Mouse (Mus musculus) CH12F3 (cell line): ENCODE measurements around the gene Esp38.
"Not testable (repeated sequence)": the region's sequence is repeated elsewhere in the genome, so short reads cannot be mapped to it uniquely, and the experiment has no call there.

Experiments
- in situ Hi-C: fragments of 300-500 bp; cut with MboI; formaldehyde crosslinking; loops from 2 replicates; pipeline ENCODE4 v1.14.3; 2020; ENCODE audit warnings: low sequenced_read_pairs

Gene Esp38

DNA sequence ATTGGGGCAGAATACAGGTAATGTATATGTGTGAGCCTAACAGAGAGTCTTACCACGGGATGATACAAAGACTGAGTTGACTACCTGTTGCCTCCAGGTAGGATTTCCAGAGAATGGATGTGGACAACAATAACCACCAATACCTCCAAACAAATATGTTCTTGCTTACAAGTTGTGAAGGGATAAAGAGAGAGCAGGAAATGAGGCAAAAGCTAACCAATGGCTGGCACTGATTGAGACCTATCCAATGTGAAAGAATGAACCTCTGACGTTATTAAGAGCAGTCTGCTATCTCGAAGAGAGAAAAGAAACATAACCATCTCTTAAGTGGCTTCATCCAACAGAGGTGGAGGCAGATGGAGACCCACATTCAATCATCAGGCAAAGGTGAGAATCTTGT lies at the start of gene Esp38:
Gene Esp38, plus strand, starts transcription at position 301 of the 400 bp plus-strand sequence.
- in situ Hi-C loops = no loop called here

DNA sequence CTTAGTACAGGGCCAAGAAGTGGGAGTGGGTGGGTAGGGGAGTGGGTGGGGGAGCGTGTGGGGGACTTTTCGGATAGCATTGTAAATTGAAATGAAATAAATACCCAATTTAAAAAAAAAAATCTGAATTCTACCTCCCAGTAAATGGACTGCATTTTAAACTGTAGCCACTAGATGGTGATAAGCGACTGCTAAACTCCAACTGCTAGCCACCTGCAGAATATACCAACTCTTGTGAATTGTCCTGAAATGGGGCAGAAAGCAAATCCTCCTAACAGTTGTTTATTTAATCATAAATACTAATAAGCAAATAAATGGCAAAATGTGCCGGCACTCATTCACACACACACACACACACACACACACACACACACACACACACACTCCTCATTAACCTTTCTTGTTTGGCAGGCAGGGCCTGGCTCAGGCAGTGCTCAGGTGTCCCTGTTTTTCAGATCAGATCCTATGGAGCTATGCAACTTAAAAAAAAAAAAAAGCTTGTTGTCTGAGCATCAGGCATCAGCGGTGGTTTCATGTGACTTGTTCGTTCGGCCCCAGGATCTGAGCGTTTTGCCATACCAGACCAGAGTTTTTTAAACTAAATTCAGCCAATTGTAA lies 47.3 kb upstream of the Esp38 start:
- in situ Hi-C loops = not testable (repeated sequence)
